Mouse (Mus musculus): ENCODE measurements around the gene H2-Eb2.

DNA sequence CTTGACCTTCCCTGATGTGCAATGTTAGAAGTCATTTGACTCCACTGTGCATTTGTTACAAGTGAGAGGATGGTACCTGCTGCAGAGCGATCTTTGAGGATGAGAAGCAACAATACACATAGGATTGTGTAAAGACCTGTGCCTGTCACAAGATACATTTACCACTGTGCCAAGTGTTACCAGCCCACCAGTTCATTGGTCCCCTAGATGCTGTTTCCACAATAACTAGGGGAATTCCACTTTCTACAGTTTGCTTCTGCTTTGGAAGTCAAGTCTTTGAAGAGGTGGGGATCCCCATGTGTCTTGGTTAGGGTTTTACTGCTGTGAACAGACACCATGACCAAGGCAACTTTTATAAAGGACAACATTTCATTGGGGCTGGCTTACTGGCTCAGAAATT lies 5.7 kb downstream of the H2-Eb2 start:
- TF ChIP-seq POLR2A (IDR thresholded peaks at IDR 0.05; ENCODE audit: control insufficient read depth, extremely low read depth, insufficient read depth, low read length, poor library complexity) = no peak
- no peak for TF ChIP-seq CTCF (IDR thresholded peaks at IDR 0.05; ENCODE audit: borderline replicate concordance, control insufficient read depth, extremely low read depth, insufficient read depth, low read length, poor library complexity)
